In genomic region chr17:35389796-35390195, GRCm38 (mm10) we compare ENCODE assay signal across 8 mouse cellular contexts. TPM values are rescaled to one million over a fixed set of nuclear protein-coding genes. Genes with fewer than 3 reads are reported as not detected.
DNase-seq lines count a peak whose midpoint lies in the region; ATAC-seq and TF ChIP-seq lines count a peak whose summit lies in the region.
"Not testable (repeated sequence)": the region's sequence is repeated elsewhere in the genome, so short reads cannot be mapped to it uniquely, and the experiment has no call there.

No protein-coding gene starts in this region.

- not testable (repeated sequence) for H3K4me3 ChIP-seq in embryonic facial prominence, embryonic 10.5 days; lung, postnatal 0 days (ENCODE audit: low read depth, low read length); thymus, adult 2 months (ENCODE audit: control insufficient read depth, insufficient read depth, low read length)

- not testable (repeated sequence) for TF ChIP-seq POLR2A in thymus, adult 2 months (IDR thresholded peaks at IDR 0.05; ENCODE audit: control insufficient read depth, extremely low read depth, insufficient read depth, low read length, poor library complexity)

- TF ChIP-seq CTCF in lung, postnatal 0 days (IDR thresholded peaks at IDR 0.05): peak; percentile 69
- 0 out of 2 replicates have a peak, but pooled peaks have one; percentile 16 for TF ChIP-seq CTCF in thymus, adult 2 months (IDR thresholded peaks at IDR 0.05; ENCODE audit: borderline replicate concordance, control insufficient read depth, extremely low read depth, insufficient read depth, low read length, poor library complexity)

- not testable (repeated sequence) for H3K36me3 ChIP-seq in embryonic facial prominence, embryonic 10.5 days (replicated peaks); lung, postnatal 0 days (ENCODE audit: insufficient read depth, low read length); thymus, adult 2 months (ENCODE audit: control insufficient read depth, insufficient read depth, low read length)

- not testable (repeated sequence) for H3K4me1 ChIP-seq in embryonic facial prominence, embryonic 10.5 days; lung, postnatal 0 days (ENCODE audit: insufficient read depth, low read depth, low read length); thymus, adult 2 months (replicated peaks; ENCODE audit: control insufficient read depth, insufficient read depth, low read length)

- ATAC-seq in lung, postnatal 0 days: not testable (repeated sequence)

- H3K27me3 ChIP-seq in embryonic facial prominence, embryonic 10.5 days (replicated peaks; ENCODE audit: low read depth, poor library complexity, severe bottlenecking): peaks cover 23% of the 10 kb centered on the region
- not testable (repeated sequence) for H3K27me3 ChIP-seq in lung, postnatal 0 days (replicated peaks; ENCODE audit: insufficient read depth, low read length); thymus, adult 2 months (ENCODE audit: control insufficient read depth, insufficient read depth, low read length)

- DNase-seq in CD4-positive helper T cell, adult 2 months (ENCODE audit: low read depth, low spot score): peak; percentile 67
- DNase-seq in adrenal gland, postnatal 10 days: peak; percentile 37
- DNase-seq in embryonic facial prominence, embryonic 10.5 days (ENCODE audit: low spot score): peak; percentile 64
- peak; percentile 41 for DNase-seq in heart, postnatal 4 days
- peak; percentile 30 to 35 for DNase-seq in kidney, postnatal 25 days
- not testable (repeated sequence) for DNase-seq in lung, postnatal 0 days (ENCODE audit: low spot score)
- DNase-seq in retina, embryonic 14.5 days (ENCODE audit: low spot score): peak; percentile 27
- peak; percentile 75 for DNase-seq in thymus, adult 2 months

- H3K27ac ChIP-seq in embryonic facial prominence, embryonic 10.5 days (replicated peaks); lung, postnatal 0 days (ENCODE audit: low read length); thymus, adult 2 months (ENCODE audit: control insufficient read depth, insufficient read depth, low read length): not testable (repeated sequence)

- H3K9me3 ChIP-seq in embryonic facial prominence, embryonic 10.5 days; lung, postnatal 0 days (ENCODE audit: low read length): not testable (repeated sequence)

- TF ChIP-seq EP300 in lung, postnatal 0 days (IDR thresholded peaks at IDR 0.05): not testable (repeated sequence)

- WGBS in embryonic facial prominence, embryonic 10.5 days: 5% methylated on average over 7 of the region's 7 CpGs
- WGBS in lung, postnatal 0 days: 5% methylated on average over 7 of the region's 7 CpGs
- WGBS in thymus, adult 2 months: 10% methylated on average over 7 of the region's 7 CpGs

- H3K9ac ChIP-seq in lung, postnatal 0 days (replicated peaks; ENCODE audit: low read depth): not testable (repeated sequence)

- not testable (repeated sequence) for H3K4me2 ChIP-seq in lung, postnatal 0 days (replicated peaks; ENCODE audit: low read depth, low read length)

RNA-seq across cellular contexts. Expression of gene H2-Q4, which starts 10.4 kb away (rescaled TPM):
- 10 to 100 TPM; 18.5 to 22.0 TPM for total RNA-seq in adrenal gland, postnatal 10 days (2021)
- polyA plus RNA-seq in embryonic facial prominence, embryonic 10.5 days (2016; fragmentation: Nextera tagmentation; extraction: Ambion mirVana): 1.5 and 1.6 TPM in 2 replicates
- 1 to 10 TPM; 8.0 TPM for total RNA-seq in heart, postnatal 4 days (2021)
- 8.1 and 8.9 TPM in 2 replicates for polyA plus RNA-seq in lung, postnatal 0 days (2015; fragmentation: Nextera tagmentation; extraction: Ambion mirVana)
- polyA plus RNA-seq in thymus, adult 2 months (2012; rRNA removed): 272 and 274 TPM in 2 replicates

RNA-seq across cellular contexts. Expression of gene H2-Q6, which starts 34.9 kb away (rescaled TPM):
- 1 to 10 TPM; 3.2 to 4.6 TPM for total RNA-seq in adrenal gland, postnatal 10 days (2021)
- polyA plus RNA-seq in embryonic facial prominence, embryonic 10.5 days (2016; fragmentation: Nextera tagmentation; extraction: Ambion mirVana): 1.5 and 1.6 TPM in 2 replicates
- under 1 TPM; 0.21 to 0.52 TPM for total RNA-seq in heart, postnatal 4 days (2021)
- 0.74 and 0.86 TPM in 2 replicates for polyA plus RNA-seq in lung, postnatal 0 days (2015; fragmentation: Nextera tagmentation; extraction: Ambion mirVana)
- polyA plus RNA-seq in thymus, adult 2 months (2012; rRNA removed): 115 and 165 TPM in 2 replicates

RNA-seq across cellular contexts. Expression of gene H2-Q2, which starts 47.8 kb away (rescaled TPM):
- total RNA-seq in adrenal gland, postnatal 10 days (2021): 1 to 10 TPM in 1 of 2 experiments, under 1 TPM in 1; 0.70 to 1.4 TPM
- 0.75 and 0.88 TPM in 2 replicates for polyA plus RNA-seq in embryonic facial prominence, embryonic 10.5 days (2016; fragmentation: Nextera tagmentation; extraction: Ambion mirVana)
- total RNA-seq in heart, postnatal 4 days (2021): under 1 TPM; 0.64 to 0.77 TPM
- 10.3 and 10.4 TPM in 2 replicates for polyA plus RNA-seq in lung, postnatal 0 days (2015; fragmentation: Nextera tagmentation; extraction: Ambion mirVana)
- polyA plus RNA-seq in thymus, adult 2 months (2012; rRNA removed): 142 and 170 TPM in 2 replicates

RNA-seq across cellular contexts. Expression of gene H2-Q7, which starts 49.2 kb away (rescaled TPM):
- total RNA-seq in adrenal gland, postnatal 10 days (2021): 1 to 10 TPM; 5.1 to 5.2 TPM
- polyA plus RNA-seq in embryonic facial prominence, embryonic 10.5 days (2016; fragmentation: Nextera tagmentation; extraction: Ambion mirVana): 12.2 and 12.9 TPM in 2 replicates
- under 1 TPM; 0.69 to 0.92 TPM for total RNA-seq in heart, postnatal 4 days (2021)
- polyA plus RNA-seq in lung, postnatal 0 days (2015; fragmentation: Nextera tagmentation; extraction: Ambion mirVana): 3.1 and 4.0 TPM in 2 replicates
- 412 and 617 TPM in 2 replicates for polyA plus RNA-seq in thymus, adult 2 months (2012; rRNA removed)

Comparison
In these comparisons a context has a peak if more than half of its experiments do, and no peak if none do; other contexts are left out.
1. RNA of gene H2-Q4, which starts 10.4 kb away (polyA plus RNA-seq): 272 to 274 TPM in thymus, adult 2 months; 8.1 to 8.9 TPM in lung, postnatal 0 days and 1.5 to 1.6 TPM in embryonic facial prominence, embryonic 10.5 days; every median in the first group is over 10 times any median in the second.
2. RNA of gene H2-Q6, which starts 34.9 kb away (polyA plus RNA-seq): 115 to 165 TPM in thymus, adult 2 months; 1.5 to 1.6 TPM in embryonic facial prominence, embryonic 10.5 days and 0.74 to 0.86 TPM in lung, postnatal 0 days; every median in the first group is over 10 times any median in the second.
3. RNA of gene H2-Q2, which starts 47.8 kb away (polyA plus RNA-seq): 142 to 170 TPM in thymus, adult 2 months; 10.3 to 10.4 TPM in lung, postnatal 0 days and 0.75 to 0.88 TPM in embryonic facial prominence, embryonic 10.5 days; every median in the first group is over 10 times any median in the second.